ENCODE assay signal across 1 mouse cellular context in genomic region chr4:149780565-149781356, GRCm38 (mm10).
TF ChIP-seq lines count a peak whose summit lies in the region.

No protein-coding gene starts in this region.

TF ChIP-seq in MEL, 35 proteins besides CTCF, POLR2A, EP300 and RAD21 (continued from another document):
- TF ChIP-seq JUND (IDR thresholded peaks at IDR 0.05; ENCODE audit: low read depth, low read length) (peak; percentile 88), HCFC1 (IDR thresholded peaks at IDR 0.05; ENCODE audit: low read depth, low read length) (peak; percentile 72), BHLHE40 (IDR thresholded peaks at IDR 0.05; ENCODE audit: borderline replicate concordance, low read depth, low read length) (peak; percentile 54), USF2 (IDR thresholded peaks at IDR 0.05; ENCODE audit: borderline replicate concordance in 1 of 2, insufficient read depth in 1 of 2, low read depth in 1 of 2, low read length in 2 of 2) (no peak), GABPA (IDR thresholded peaks at IDR 0.05; ENCODE audit: low read depth, low read length) (peak; percentile 97), MAFK (IDR thresholded peaks at IDR 0.05; ENCODE audit: borderline replicate concordance, low read depth, low read length) (peak; percentile 97), TBP (IDR thresholded peaks at IDR 0.05; ENCODE audit: low read depth, low read length) (peak; percentile 67), MYB (IDR thresholded peaks at IDR 0.05; ENCODE audit: low read depth, low read length) (peak; percentile 40)
